Mouse (Mus musculus) cerebellum, postnatal 14 days (tissue): ENCODE results near the gene Gm5129.

Source experiments
- DNase-seq, 2 experiments: peaks; one replicate each; pipeline ENCODE4 v3.0.0; 2021; ENCODE audit warnings: mixed read lengths in 2 of 2

The Gm5129 gene

GRCm38 (mm10) chr5:29721159-29721558 is 14.6 kb downstream of the Gm5129 start:
- no peak for DNase-seq

DNA sequence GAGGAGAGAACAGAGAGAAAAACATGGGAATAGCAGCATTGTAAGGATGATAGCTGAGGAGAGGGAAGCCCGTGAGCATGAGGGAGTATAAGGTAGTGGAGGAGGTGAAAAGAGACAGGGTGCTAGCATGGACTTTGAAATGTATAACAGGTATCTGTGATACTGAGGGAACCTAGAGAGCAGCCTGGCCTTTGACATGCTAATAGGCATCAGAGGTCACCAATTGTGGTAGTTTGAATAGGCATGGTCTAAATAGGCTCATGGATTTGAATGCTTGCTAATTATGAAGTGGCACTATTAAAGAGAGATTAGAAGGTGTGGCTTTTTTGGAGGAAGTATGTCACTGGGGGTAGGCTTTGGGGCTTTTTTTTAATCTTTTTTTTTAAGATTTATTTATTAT is 22.8 kb downstream of the Gm5129 start:
- no peak for DNase-seq

GRCm38 (mm10) chr5:29711631-29712030 is 24.1 kb downstream of the Gm5129 start:
- no peak for DNase-seq

GRCm38 (mm10) chr5:29708258-29708657 is 27.5 kb downstream of the Gm5129 start:
- no peak for DNase-seq

GRCm38 (mm10) chr5:29707241-29707640 is 28.5 kb downstream of the Gm5129 start:
- DNase-seq = no peak

DNA sequence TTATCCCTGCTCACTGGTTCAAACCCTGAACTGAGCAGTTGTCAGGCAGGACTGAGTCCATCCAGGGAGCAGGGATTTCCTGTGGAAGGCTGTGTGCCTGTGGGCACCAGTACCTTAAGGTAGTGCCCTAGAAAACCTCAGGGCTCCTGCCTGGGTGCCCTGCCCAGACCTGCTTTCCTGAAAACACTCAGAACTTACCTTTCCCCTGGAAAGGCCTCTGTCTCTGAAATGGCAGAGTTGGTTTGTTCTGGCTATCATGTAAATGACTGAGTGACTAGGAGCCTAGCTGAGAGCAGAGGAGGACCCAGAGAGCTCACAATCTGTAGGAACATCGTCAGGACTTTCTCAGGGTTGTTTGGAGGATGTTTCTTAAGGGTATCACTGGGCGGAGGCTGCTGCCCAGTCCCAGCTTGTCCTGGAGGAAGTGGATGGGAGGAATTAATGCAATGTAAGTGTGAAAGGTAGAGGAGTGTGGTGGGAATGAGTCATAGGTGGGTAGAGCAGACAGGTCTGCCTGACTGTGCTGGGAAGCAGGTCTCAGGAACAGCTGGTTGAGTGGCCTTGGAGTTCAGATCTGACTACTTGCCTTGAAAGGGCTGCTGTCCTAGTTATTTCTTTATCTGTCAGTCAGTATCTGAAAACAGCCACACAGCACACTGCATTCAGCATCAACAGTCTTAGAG is 36.1 kb downstream of the Gm5129 start:
- no peak for DNase-seq

DNA sequence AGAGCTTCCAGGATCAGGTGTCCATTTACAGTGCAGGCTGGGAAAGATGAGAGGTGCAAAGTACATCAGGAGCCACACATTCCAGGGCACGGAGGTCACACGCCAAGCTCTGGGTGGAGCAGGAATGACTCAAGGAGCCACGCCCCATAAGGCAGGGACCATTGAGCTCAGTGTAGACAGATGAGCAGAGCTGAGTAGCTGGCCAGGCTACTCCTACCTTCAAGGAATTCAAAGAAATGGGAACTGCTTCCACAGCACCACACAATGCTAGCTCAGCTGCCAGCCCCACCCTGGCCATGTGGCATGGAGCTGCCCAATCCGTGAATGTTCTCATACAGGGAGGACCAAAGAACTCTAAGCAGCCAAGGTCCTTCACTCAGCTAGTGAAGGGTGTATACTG is 37.2 kb downstream of the Gm5129 start:
- no peak for DNase-seq

- no peak for DNase-seq
Measured at GRCm38 (mm10) chr5:29688352-29688751, 47.4 kb downstream of the Gm5129 start.

DNA sequence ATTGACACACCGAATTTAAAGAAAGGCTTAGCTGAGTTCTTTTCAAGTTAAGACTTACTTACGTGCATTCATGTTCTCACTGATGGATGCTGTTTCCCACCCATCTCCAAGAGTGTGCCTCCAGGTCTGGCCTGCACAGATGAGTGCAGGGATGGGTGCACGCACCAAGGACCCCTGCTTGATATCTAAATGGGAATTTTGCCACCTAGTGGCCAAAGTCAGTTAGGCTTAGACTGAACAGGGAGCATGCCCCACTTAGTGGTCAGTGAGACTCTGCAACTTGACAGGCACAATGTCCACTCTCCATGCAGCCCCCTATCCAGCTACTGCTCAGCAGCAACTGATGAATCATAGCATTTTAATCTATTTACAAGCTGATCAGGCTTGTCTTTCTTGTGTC is 48.1 kb downstream of the Gm5129 start:
- peak; percentile 26 to 46 for DNase-seq
